Mouse (Mus musculus) embryonic facial prominence, embryonic 10.5 days (tissue): ENCODE data around the gene Pigc. TPM values are rescaled to one million over a fixed set of nuclear protein-coding genes. Genes with fewer than 3 reads are reported as not detected.

Experiments
- DNase-seq: peaks from one replicate; pipeline ENCODE4 v3.0.0-alpha.2; 2017; ENCODE audit warnings: low spot score
- H3K27ac ChIP-seq: fragments of 300-500 bp; sonication (generic); replicated peaks from 2 replicates; pipeline ENCODE4 v1.5.1; 2016; ENCODE audit warnings: mild to moderate bottlenecking
- H3K27me3 ChIP-seq: fragments of 300-500 bp; sonication (generic); replicated peaks from 2 replicates; pipeline ENCODE4 v1.6.1; 2016; ENCODE audit warnings: low read depth, mild to moderate bottlenecking; ENCODE audit not compliant: poor library complexity, severe bottlenecking
- H3K36me3 ChIP-seq: fragments of 300-500 bp; sonication (generic); replicated peaks from 2 replicates; pipeline ENCODE4 v1.6.1; 2016; ENCODE audit warnings: mild to moderate bottlenecking, moderate library complexity
- H3K4me1 ChIP-seq: fragments of 300-500 bp; sonication (generic); 2 replicates; pipeline ENCODE4 v1.6.1; 2016
- H3K4me3 ChIP-seq: fragments of 300-500 bp; sonication (generic); 2 replicates; pipeline ENCODE4 v1.5.1; 2016; ENCODE audit warnings: mild to moderate bottlenecking, moderate library complexity
- H3K9me3 ChIP-seq: fragments of 300-500 bp; sonication (generic); 2 replicates; pipeline ENCODE4 v1.6.1; 2016; ENCODE audit warnings: mild to moderate bottlenecking
- WGBS: fragments of 180-500 bp; shearing (Covaris S2); methylation state at CpG from one replicate; pipeline ENCODE4 v1.1.7; 2016; 5-methylcytosine and 5-hydroxymethylcytosine counted together
- polyA plus RNA-seq: library from polyadenylated mRNA; unstranded; fragments of >200 nt; fragmentation: Nextera tagmentation; extraction: Ambion mirVana; gene quantifications from 2 replicates; pipeline ENCODE4 v1.2.1, GENCODE M21; 2016

Gene Pigc
- polyA plus RNA-seq, 1 experiment from 2014 or later = 27.8 TPM

GRCm38 (mm10) chr1:161952599-161952998 is 16.4 kb upstream of the Pigc start:
- no peaks in the 10 kb centered on the region for H3K4me1 ChIP-seq
- H3K27ac ChIP-seq = no peak overlapping the region
- no peaks in the 10 kb centered on the region for H3K36me3 ChIP-seq
- H3K9me3 ChIP-seq = no peaks in the 10 kb centered on the region
- 57% methylated on average over 1 of the region's 1 CpGs for WGBS
- no peak overlapping the region for H3K4me3 ChIP-seq
- no peak for DNase-seq
- H3K27me3 ChIP-seq = no peaks in the 10 kb centered on the region

- H3K4me1 ChIP-seq = no peaks in the 10 kb centered on the region
- H3K27me3 ChIP-seq = no peaks in the 10 kb centered on the region
- no peak overlapping the region for H3K27ac ChIP-seq
- H3K9me3 ChIP-seq = no peaks in the 10 kb centered on the region
- H3K36me3 ChIP-seq = no peaks in the 10 kb centered on the region
- 76% methylated on average over 5 of the region's 5 CpGs for WGBS
- DNase-seq = no peak
- no peak overlapping the region for H3K4me3 ChIP-seq
Measured at GRCm38 (mm10) chr1:161955846-161956245, 13.1 kb upstream of the Pigc start.

GRCm38 (mm10) chr1:161957964-161958950 is 10.7 kb upstream of the Pigc start:
- DNase-seq = no peak
- Histone ChIP-seq H3K27ac (no peak overlapping the region), H3K4me1 (peaks cover 10% of the 10 kb centered on the region), H3K9me3 (no peaks in the 10 kb centered on the region), H3K36me3 (no peaks in the 10 kb centered on the region), H3K4me3 (no peak overlapping the region), H3K27me3 (no peaks in the 10 kb centered on the region)
- 81% methylated on average over 19 of the region's 19 CpGs for WGBS

GRCm38 (mm10) chr1:161962465-161963377 is 6.3 kb upstream of the Pigc start:
- H3K4me3 ChIP-seq = no peak overlapping the region
- peaks cover 10% of the 10 kb centered on the region for H3K4me1 ChIP-seq
- H3K36me3 ChIP-seq = no peaks in the 10 kb centered on the region
- no peaks in the 10 kb centered on the region for H3K9me3 ChIP-seq
- WGBS = 42% methylated on average over 3 of the region's 3 CpGs
- H3K27ac ChIP-seq = peak overlapping the region; percentile 57
- no peaks in the 10 kb centered on the region for H3K27me3 ChIP-seq
- peak; percentile 39 for DNase-seq

- Histone ChIP-seq H3K27ac (no peak overlapping the region), H3K4me1 (peaks cover 13% of the 10 kb centered on the region), H3K4me3 (no peak overlapping the region), H3K27me3 (no peaks in the 10 kb centered on the region), H3K9me3 (no peaks in the 10 kb centered on the region), H3K36me3 (peaks cover 10% of the 10 kb centered on the region)
- WGBS = 80% methylated on average over 2 of the region's 2 CpGs
- DNase-seq = no peak
Measured at GRCm38 (mm10) chr1:161967936-161968335, 1.1 kb upstream of the Pigc start.

GRCm38 (mm10) chr1:161970874-161971273 is 1.9 kb downstream of the Pigc start:
- peaks cover 10% of the 10 kb centered on the region for H3K36me3 ChIP-seq
- no peaks in the 10 kb centered on the region for H3K27me3 ChIP-seq
- DNase-seq = no peak
- H3K27ac ChIP-seq = no peak overlapping the region
- H3K4me3 ChIP-seq = no peak overlapping the region
- 96% methylated on average over 9 of the region's 9 CpGs for WGBS
- no peaks in the 10 kb centered on the region for H3K9me3 ChIP-seq
- H3K4me1 ChIP-seq = peaks cover 28% of the 10 kb centered on the region

GRCm38 (mm10) chr1:161972233-161972632 is 3.2 kb downstream of the Pigc start:
- H3K27ac ChIP-seq = no peak overlapping the region
- H3K36me3 ChIP-seq = peaks cover 10% of the 10 kb centered on the region
- no peak for DNase-seq
- peaks cover 42% of the 10 kb centered on the region for H3K4me1 ChIP-seq
- no peak overlapping the region for H3K4me3 ChIP-seq
- no peaks in the 10 kb centered on the region for H3K9me3 ChIP-seq
- H3K27me3 ChIP-seq = no peaks in the 10 kb centered on the region
- WGBS = 92% methylated on average over 8 of the region's 8 CpGs

GRCm38 (mm10) chr1:161976255-161977182 is 7.5 kb downstream of the Pigc start:
- Histone ChIP-seq H3K36me3 (no peaks in the 10 kb centered on the region; the same call in 1 of the 2 replicates), H3K27me3 (no peaks in the 10 kb centered on the region), H3K27ac (peak overlapping the region; percentile 81), H3K9me3 (no peaks in the 10 kb centered on the region), H3K4me3 (peak overlapping the region; percentile 26; the same call in 1 of the 2 replicates), H3K4me1 (peaks cover 44% of the 10 kb centered on the region)
- WGBS = 47% methylated on average over 16 of the region's 16 CpGs
- DNase-seq = peak; percentile 79

- WGBS = 70% methylated on average over 4 of the region's 4 CpGs
- H3K27ac ChIP-seq = peak overlapping the region; percentile 81
Measured at GRCm38 (mm10) chr1:161977331-161977730, 8.3 kb downstream of the Pigc start.

GRCm38 (mm10) chr1:161978173-161978700 is 9.3 kb downstream of the Pigc start:
- Histone ChIP-seq H3K27ac (peak overlapping the region; percentile 81; the same call in 1 of the 2 replicates), H3K9me3 (no peaks in the 10 kb centered on the region), H3K4me1 (peaks cover 44% of the 10 kb centered on the region), H3K36me3 (no peaks in the 10 kb centered on the region), H3K27me3 (no peaks in the 10 kb centered on the region), H3K4me3 (no peak overlapping the region)
- WGBS = 86% methylated on average over 5 of the region's 5 CpGs
- no peak for DNase-seq

More at GRCm38 (mm10) chr1:161977331-161977730, 8.3 kb downstream of the Pigc start:
- no peak overlapping the region for H3K4me3 ChIP-seq
- no peaks in the 10 kb centered on the region for H3K27me3 ChIP-seq
- DNase-seq = no peak
- peaks cover 44% of the 10 kb centered on the region for H3K4me1 ChIP-seq
- H3K9me3 ChIP-seq = no peaks in the 10 kb centered on the region
- no peaks in the 10 kb centered on the region for H3K36me3 ChIP-seq

- Histone ChIP-seq H3K36me3 (no peaks in the 10 kb centered on the region), H3K9me3 (no peaks in the 10 kb centered on the region), H3K4me3 (no peak within 1 kb of the TSS), H3K27ac (no peak within 1 kb of the TSS), H3K4me1 (peaks cover 44% of the 10 kb centered on the region), H3K27me3 (no peaks in the 10 kb centered on the region)
- 63% methylated on average over 1 of the region's 1 CpGs for WGBS
- DNase-seq = no peak
Measured at GRCm38 (mm10) chr1:161979536-161979935, 10.6 kb downstream of the Pigc start, which contains the start of gene 4930558K02Rik. 4930558K02Rik (minus strand) TSS chr1:161979636.
